Mouse (Mus musculus): ENCODE data around the gene Pax7. TPM values are rescaled to one million over a fixed set of nuclear protein-coding genes. Genes with fewer than 3 reads are reported as not detected.

The Pax7 gene
- not detected in 2 replicates for polyA plus RNA-seq (2014; fragmentation: Nextera tagmentation; extraction: Ambion mirVana)

DNA sequence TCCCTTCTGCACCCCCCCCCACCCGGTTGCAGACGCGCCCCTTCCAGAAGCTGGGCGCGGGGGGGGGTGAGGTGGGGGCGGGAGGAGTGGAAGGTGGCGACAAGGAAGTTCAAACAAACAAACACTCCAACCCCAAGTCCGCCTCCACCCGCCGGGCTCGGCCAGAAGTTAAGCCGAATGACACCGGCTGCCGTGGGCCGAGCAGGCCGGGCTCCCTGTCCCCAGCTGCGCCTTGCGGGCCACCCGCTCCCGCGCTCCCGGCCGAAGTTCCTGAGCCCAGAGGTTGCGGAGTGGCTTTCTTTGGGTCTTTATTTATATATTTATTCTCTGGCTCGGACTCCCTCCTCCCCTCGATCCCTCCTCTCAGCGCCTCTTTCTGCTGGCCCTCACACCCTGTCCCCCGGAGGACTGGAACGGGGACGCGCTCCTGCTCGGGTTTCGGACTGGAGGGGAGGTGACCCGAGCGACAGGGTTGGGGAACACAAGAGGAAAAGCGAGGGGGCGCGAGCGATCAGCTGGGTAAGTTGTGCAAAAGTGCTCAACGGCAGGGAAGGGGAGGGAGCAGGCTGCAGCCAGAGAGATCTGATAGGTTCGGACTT is at the start of gene Pax7:
Gene Pax7 (minus strand): TSS at position 493 of the 599 bp plus-strand sequence.
- 0% methylated on average over 34 of the region's 41 CpGs for WGBS
- H3K9ac ChIP-seq (ENCODE audit: low read depth, low read length): no peak within 1 kb of the TSS

DNA sequence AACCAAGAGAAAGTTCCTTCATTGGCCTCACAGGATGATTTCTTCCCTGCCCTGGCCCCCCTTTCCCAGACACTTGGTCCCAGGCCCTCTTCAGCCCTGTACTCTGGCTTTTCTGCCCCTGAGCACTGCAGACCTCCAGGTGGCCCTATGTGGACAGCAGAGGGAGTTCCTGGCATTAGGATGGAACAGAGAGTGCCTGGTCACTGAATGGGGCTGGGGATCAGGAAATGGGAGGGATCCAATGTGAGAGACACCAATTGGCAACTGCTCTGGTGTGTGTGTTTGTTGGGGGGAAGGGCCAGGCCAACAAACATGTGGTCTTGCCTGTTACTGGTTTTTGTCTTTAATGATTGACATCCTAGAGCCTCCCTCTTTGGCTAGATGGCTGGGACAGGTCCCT is 48.5 kb upstream of the Pax7 start:
- no peak overlapping the region for H3K9ac ChIP-seq (ENCODE audit: low read depth, low read length)
- H3K4me3 ChIP-seq (ENCODE audit: low read length): no peak overlapping the region
- no peak overlapping the region for H3K4me2 ChIP-seq (replicated peaks; ENCODE audit: low read depth, low read length)
- no peaks in the 10 kb centered on the region for H3K4me1 ChIP-seq (ENCODE audit: control insufficient read depth, insufficient read depth, low read length)
- no peak for ATAC-seq (ENCODE audit: low FRiP score, low TSS enrichment)
- no peaks in the 10 kb centered on the region for H3K9me3 ChIP-seq (ENCODE audit: control insufficient read depth, low read length)
- no peaks in the 10 kb centered on the region for H3K27me3 ChIP-seq (ENCODE audit: control insufficient read depth, insufficient read depth, low read length)
- H3K27ac ChIP-seq (ENCODE audit: low read depth, low read length): no peak overlapping the region
- H3K36me3 ChIP-seq (ENCODE audit: control insufficient read depth, insufficient read depth, low read length): no peaks in the 10 kb centered on the region

More for the DNA sequence above, at the start of gene Pax7:
- no peaks in the 10 kb centered on the region for H3K36me3 ChIP-seq (ENCODE audit: control insufficient read depth, insufficient read depth, low read length)
- no peak within 1 kb of the TSS for H3K27ac ChIP-seq (ENCODE audit: low read depth, low read length)
- H3K4me3 ChIP-seq (ENCODE audit: low read length): peak within 1 kb of the TSS; percentile 18
- H3K9me3 ChIP-seq (ENCODE audit: control insufficient read depth, low read length): no peaks in the 10 kb centered on the region
- ATAC-seq (ENCODE audit: low FRiP score, low TSS enrichment): no peak; the same call in 1 of the 2 replicates
- H3K4me2 ChIP-seq (replicated peaks; ENCODE audit: low read depth, low read length): peak within 1 kb of the TSS; percentile 23; the same call in 1 of the 2 replicates
- H3K27me3 ChIP-seq (ENCODE audit: control insufficient read depth, insufficient read depth, low read length): peaks cover 98% of the 10 kb centered on the region
- no peaks in the 10 kb centered on the region for H3K4me1 ChIP-seq (ENCODE audit: control insufficient read depth, insufficient read depth, low read length)

DNA sequence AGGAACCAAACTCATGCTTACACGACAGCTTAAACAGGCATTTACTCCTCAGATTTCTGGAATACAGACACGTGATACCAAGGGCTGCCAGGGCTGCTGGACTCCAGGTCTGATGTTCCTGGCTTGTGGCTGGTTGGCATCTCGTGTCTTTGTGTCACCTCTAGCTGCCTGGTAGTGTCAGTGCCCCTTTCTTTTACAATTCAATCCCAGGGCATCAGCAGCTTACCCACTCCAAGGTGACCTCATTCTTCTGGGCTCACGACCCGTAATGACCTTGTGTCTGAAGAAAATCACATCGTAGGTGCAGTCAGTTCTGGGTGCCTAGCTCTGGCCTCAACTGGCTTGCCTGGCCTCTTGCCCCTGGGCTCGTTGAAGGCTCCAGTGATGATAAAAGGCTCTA is 46.0 kb upstream of the Pax7 start:
- H3K4me3 ChIP-seq (ENCODE audit: low read length): no peak overlapping the region
- WGBS: 63% methylated on average over 7 of the region's 7 CpGs
- ATAC-seq (ENCODE audit: low FRiP score, low TSS enrichment): no peak
- no peak overlapping the region for H3K9ac ChIP-seq (ENCODE audit: low read depth, low read length)
- no peaks in the 10 kb centered on the region for H3K27me3 ChIP-seq (ENCODE audit: control insufficient read depth, insufficient read depth, low read length)
- H3K4me2 ChIP-seq (replicated peaks; ENCODE audit: low read depth, low read length): no peak overlapping the region
- H3K27ac ChIP-seq (ENCODE audit: low read depth, low read length): no peak overlapping the region
- H3K4me1 ChIP-seq (ENCODE audit: control insufficient read depth, insufficient read depth, low read length): no peaks in the 10 kb centered on the region
- H3K9me3 ChIP-seq (ENCODE audit: control insufficient read depth, low read length): no peaks in the 10 kb centered on the region
- no peaks in the 10 kb centered on the region for H3K36me3 ChIP-seq (ENCODE audit: control insufficient read depth, insufficient read depth, low read length)

DNA sequence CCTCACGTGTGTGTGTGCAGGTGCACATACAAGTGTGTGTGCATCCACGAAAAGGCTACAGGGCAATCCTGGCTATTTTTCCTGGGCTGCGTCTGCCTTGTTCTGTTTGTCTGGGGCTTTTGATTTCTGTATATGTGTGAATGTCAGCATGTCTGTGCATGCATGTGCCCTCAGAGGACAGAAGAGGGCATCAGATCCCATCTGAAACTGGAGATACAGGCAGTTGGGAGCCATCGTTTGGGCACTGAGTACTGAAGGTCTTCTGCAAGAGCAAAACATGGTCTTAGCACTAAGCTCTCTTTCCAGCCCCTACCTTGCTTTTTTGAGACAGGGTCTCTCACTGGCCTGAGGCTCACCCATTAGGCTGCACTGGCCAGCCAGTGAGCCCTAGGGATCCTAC is 45.1 kb upstream of the Pax7 start:
- no peak for ATAC-seq (ENCODE audit: low FRiP score, low TSS enrichment)
- no peak overlapping the region for H3K4me3 ChIP-seq (ENCODE audit: low read length)
- H3K36me3 ChIP-seq (ENCODE audit: control insufficient read depth, insufficient read depth, low read length): no peaks in the 10 kb centered on the region
- no peak overlapping the region for H3K4me2 ChIP-seq (replicated peaks; ENCODE audit: low read depth, low read length)
- H3K9me3 ChIP-seq (ENCODE audit: control insufficient read depth, low read length): no peaks in the 10 kb centered on the region
- H3K9ac ChIP-seq (ENCODE audit: low read depth, low read length): no peak overlapping the region
- WGBS: 74% methylated on average over 4 of the region's 4 CpGs
- H3K27ac ChIP-seq (ENCODE audit: low read depth, low read length): no peak overlapping the region
- no peaks in the 10 kb centered on the region for H3K4me1 ChIP-seq (ENCODE audit: control insufficient read depth, insufficient read depth, low read length)
- H3K27me3 ChIP-seq (ENCODE audit: control insufficient read depth, insufficient read depth, low read length): no peaks in the 10 kb centered on the region

DNA sequence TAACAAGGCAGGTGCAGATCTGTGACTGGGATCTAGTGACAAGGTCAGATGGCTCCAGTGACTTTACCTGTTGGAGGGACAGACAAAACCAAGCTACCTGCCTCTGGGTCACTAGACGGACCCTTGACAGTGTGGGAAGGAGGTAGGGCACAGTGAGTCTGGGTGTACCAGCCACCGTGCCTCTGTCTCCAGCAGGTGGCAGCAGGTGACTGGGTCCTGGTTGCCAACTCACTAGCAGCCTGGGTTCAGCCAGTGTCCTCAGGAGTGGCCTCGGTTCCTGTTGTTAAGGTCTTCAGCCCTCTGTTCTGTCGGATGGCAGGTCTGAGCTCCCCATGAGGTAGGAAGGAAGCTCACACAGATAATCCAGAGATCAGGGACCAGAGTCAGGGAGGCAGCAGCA is 43.9 kb upstream of the Pax7 start:
- Histone ChIP-seq H3K4me1 (ENCODE audit: control insufficient read depth, insufficient read depth, low read length) (no peaks in the 10 kb centered on the region), H3K36me3 (ENCODE audit: control insufficient read depth, insufficient read depth, low read length) (no peaks in the 10 kb centered on the region), H3K27ac (ENCODE audit: low read depth, low read length) (no peak overlapping the region), H3K9ac (ENCODE audit: low read depth, low read length) (no peak overlapping the region), H3K9me3 (ENCODE audit: control insufficient read depth, low read length) (no peaks in the 10 kb centered on the region), H3K27me3 (ENCODE audit: control insufficient read depth, insufficient read depth, low read length) (no peaks in the 10 kb centered on the region), H3K4me2 (replicated peaks; ENCODE audit: low read depth, low read length) (no peak overlapping the region), H3K4me3 (ENCODE audit: low read length) (no peak overlapping the region)
- ATAC-seq (ENCODE audit: low FRiP score, low TSS enrichment): peak; percentile 64; the same call in 1 of the 2 replicates
- WGBS: 10% methylated on average over 4 of the region's 4 CpGs

DNA sequence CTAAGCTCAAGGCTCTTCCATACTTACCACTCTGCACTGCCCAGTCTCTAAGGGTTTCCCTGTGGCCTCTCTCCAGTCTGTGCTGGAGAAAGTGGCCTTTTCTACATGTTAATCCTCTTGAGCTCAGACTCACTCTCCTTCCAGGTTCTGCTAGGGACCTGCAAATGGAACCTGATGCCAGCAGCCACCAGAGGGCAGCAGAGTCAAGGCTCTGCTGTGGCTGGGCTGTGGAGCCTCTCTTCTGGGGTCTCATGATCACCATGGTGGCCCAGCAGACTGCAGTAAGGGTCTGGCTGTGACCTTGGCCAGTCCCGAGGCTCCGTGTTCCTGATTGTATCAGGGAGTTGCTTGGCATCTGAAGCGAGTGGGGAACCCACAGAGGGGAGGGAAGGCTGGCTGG is 39.3 kb upstream of the Pax7 start:
- ATAC-seq (ENCODE audit: low FRiP score, low TSS enrichment): no peak
- Histone ChIP-seq H3K27ac (ENCODE audit: low read depth, low read length) (no peak overlapping the region), H3K4me2 (replicated peaks; ENCODE audit: low read depth, low read length) (no peak overlapping the region), H3K9ac (ENCODE audit: low read depth, low read length) (no peak overlapping the region), H3K4me1 (ENCODE audit: control insufficient read depth, insufficient read depth, low read length) (no peaks in the 10 kb centered on the region), H3K4me3 (ENCODE audit: low read length) (no peak overlapping the region), H3K36me3 (ENCODE audit: control insufficient read depth, insufficient read depth, low read length) (no peaks in the 10 kb centered on the region), H3K27me3 (ENCODE audit: control insufficient read depth, insufficient read depth, low read length) (no peaks in the 10 kb centered on the region), H3K9me3 (ENCODE audit: control insufficient read depth, low read length) (peaks cover 2% of the 10 kb centered on the region; the same call in 1 of the 2 replicates)
- WGBS: 12% methylated on average over 3 of the region's 3 CpGs

DNA sequence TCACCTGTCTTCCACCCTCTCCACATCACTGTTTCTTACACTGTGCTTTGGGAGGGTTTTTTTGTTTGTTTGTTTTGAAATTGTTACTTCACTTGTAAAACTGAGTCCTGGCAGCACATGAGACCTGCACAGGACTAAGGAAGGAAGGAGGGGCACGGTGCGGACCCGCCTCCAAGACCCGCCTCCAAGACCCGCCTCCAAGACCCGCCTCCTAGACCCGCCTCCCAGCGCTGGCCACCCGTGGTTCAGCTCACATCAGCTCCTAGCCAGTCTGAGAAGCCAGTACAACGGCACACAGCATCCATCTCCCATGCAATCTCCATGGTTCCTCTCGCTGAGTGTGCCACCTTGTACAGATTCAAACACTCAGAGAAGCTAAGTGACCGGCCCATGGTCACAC is 38.4 kb upstream of the Pax7 start:
- WGBS: 28% methylated on average over 12 of the region's 12 CpGs
- Histone ChIP-seq H3K4me1 (ENCODE audit: control insufficient read depth, insufficient read depth, low read length) (no peaks in the 10 kb centered on the region), H3K9ac (ENCODE audit: low read depth, low read length) (no peak overlapping the region), H3K4me2 (replicated peaks; ENCODE audit: low read depth, low read length) (no peak overlapping the region), H3K27me3 (ENCODE audit: control insufficient read depth, insufficient read depth, low read length) (no peaks in the 10 kb centered on the region), H3K27ac (ENCODE audit: low read depth, low read length) (no peak overlapping the region), H3K4me3 (ENCODE audit: low read length) (no peak overlapping the region), H3K36me3 (ENCODE audit: control insufficient read depth, insufficient read depth, low read length) (no peaks in the 10 kb centered on the region), H3K9me3 (ENCODE audit: control insufficient read depth, low read length) (peaks cover 2% of the 10 kb centered on the region; the same call in 1 of the 2 replicates)
- ATAC-seq (ENCODE audit: low FRiP score, low TSS enrichment): peak; percentile 40; the same call in 1 of the 2 replicates

DNA sequence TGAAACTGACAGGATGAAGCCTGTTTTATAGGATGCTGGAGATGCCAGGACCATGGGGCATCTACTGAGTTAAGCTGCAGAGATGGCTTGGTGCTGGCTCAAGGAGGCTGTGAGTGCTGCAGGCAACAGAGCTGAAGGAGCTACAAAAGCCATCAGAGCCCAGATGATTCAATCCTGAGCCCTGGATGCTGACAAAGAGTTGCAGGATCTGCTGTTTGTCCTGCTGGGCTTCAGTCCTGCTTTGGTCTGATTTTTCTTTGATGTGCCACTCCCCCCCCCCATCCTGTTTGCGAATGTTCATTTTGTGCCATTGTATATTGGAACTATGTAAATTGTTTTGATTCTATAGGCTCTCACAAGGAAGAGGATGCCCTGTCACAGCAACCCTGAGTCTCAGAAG is 29.9 kb upstream of the Pax7 start:
- H3K4me3 ChIP-seq (ENCODE audit: low read length): no peak overlapping the region
- H3K9ac ChIP-seq (ENCODE audit: low read depth, low read length): no peak overlapping the region
- peaks cover under 1% of the 10 kb centered on the region; the same call in 1 of the 2 replicates for H3K9me3 ChIP-seq (ENCODE audit: control insufficient read depth, low read length)
- ATAC-seq (ENCODE audit: low FRiP score, low TSS enrichment): no peak
- no peaks in the 10 kb centered on the region for H3K36me3 ChIP-seq (ENCODE audit: control insufficient read depth, insufficient read depth, low read length)
- H3K4me1 ChIP-seq (ENCODE audit: control insufficient read depth, insufficient read depth, low read length): no peaks in the 10 kb centered on the region
- whole genome bisulfite sequencing: 93% methylated on average over 1 of the region's 1 CpGs
- H3K27ac ChIP-seq (ENCODE audit: low read depth, low read length): no peak overlapping the region
- H3K27me3 ChIP-seq (ENCODE audit: control insufficient read depth, insufficient read depth, low read length): peaks cover 5% of the 10 kb centered on the region; the same call in 1 of the 2 replicates
- H3K4me2 ChIP-seq (replicated peaks; ENCODE audit: low read depth, low read length): no peak overlapping the region

DNA sequence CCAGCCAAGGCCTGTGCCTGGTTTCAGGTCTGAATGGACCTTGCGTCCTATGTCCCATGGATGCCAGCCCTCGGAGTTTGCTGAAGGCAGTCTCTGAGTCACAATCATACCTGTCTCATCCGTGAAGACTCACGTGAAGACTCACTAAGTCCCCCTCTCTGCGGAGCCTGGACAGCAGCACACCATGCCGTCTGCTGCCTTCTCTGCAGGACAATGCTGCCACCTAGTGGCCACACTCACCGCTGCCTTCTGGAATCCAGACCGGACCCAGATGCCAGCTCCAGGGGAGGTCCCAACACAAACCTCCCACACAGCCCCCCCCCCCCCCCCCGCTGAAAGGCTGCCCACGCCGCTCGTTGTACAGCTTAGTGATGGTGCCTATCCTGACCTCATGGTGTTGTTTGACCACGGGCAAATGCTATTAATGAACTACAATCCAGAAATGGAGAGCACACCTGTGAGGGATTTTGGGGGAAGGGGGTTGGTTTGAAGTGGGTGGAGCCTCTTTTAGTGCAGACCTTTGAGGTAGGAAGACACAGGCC is 25.4 kb upstream of the Pax7 start:
- Histone ChIP-seq H3K9me3 (ENCODE audit: control insufficient read depth, low read length) (no peaks in the 10 kb centered on the region), H3K9ac (ENCODE audit: low read depth, low read length) (no peak overlapping the region), H3K4me2 (replicated peaks; ENCODE audit: low read depth, low read length) (no peak overlapping the region), H3K27me3 (ENCODE audit: control insufficient read depth, insufficient read depth, low read length) (peaks cover 28% of the 10 kb centered on the region), H3K4me3 (ENCODE audit: low read length) (no peak overlapping the region), H3K27ac (ENCODE audit: low read depth, low read length) (no peak overlapping the region), H3K4me1 (ENCODE audit: control insufficient read depth, insufficient read depth, low read length) (no peaks in the 10 kb centered on the region), H3K36me3 (ENCODE audit: control insufficient read depth, insufficient read depth, low read length) (no peaks in the 10 kb centered on the region)
- 2% methylated on average over 13 of the region's 13 CpGs for WGBS
- peak; percentile 43; the same call in 1 of the 2 replicates for ATAC-seq (ENCODE audit: low FRiP score, low TSS enrichment)
